Mouse (Mus musculus) left cerebral cortex, postnatal 14 days (tissue): Measurements from ENCODE around the gene Shank1. TPM values are rescaled to one million over a fixed set of nuclear protein-coding genes. Genes with fewer than 3 reads are reported as not detected.
A peak's percentile ranks its signal among the peaks of the same experiment; 100 is the strongest.

Experiments
- DNase-seq, 2 experiments: peaks; one replicate each; pipeline ENCODE4 v3.0.0; 2021 to 2022; ENCODE audit warnings: low spot score in 2 of 2, mixed read lengths in 1 of 2
- intact Hi-C: fragments of 180-260 bp; cut with DNase I; formaldehyde crosslinking; loops from one replicate; pipeline ENCODE4 v1.15.1; 2025
- total RNA-seq, 2 experiments: library from RNA; stranded (reverse); gene quantifications; 2 replicates each; pipeline ENCODE4 v1.2.3; 2021

The Shank1 gene
- total RNA-seq, 2 experiments from 2014 or later, result 512 to 537 TPM

DNA sequence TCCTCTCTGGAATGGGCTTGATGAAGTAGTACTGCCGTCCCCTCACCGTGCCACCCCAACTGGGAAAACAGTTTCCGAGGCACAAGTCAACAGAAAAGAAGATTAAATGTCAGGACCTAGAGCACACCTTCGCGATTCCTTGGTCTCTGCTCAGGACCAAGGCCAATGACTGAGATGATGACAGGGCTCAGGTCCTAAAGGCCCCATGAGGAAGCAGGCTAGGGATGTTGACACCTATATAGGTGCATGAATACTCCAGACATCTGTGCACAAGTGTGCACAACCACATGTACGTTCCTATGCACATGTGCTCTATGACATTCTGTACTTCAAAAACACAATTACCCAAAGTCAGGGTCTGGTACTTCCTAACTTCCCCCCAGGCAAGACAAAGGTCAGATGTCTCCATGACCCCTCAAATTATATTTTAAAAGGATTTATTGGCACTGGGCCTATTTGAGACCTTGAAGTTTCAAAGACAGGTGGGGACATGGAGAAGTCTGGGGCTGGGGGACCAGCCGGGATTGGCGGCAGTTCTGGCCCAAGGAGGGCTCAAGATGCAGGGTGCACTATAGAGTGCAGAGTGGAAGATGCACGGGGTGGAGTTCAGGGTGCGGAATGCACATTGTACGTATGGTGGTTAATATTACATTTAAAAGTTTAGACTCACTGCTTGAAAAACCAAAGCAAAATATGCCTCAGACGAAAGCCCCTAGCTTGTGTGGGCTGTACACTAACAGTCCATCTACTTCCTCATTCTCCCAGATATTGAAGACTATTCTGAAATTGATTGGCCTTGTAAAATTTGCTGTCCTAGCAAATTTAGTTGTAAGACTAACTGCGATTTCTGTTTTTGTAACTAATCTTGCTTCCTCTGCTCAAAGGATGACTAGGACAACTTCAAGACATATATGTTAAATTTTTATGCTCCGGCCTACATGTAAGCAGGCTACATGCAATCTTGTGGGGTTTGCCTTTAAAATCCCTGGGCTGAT, 6.4 kb upstream of the Shank1 start:
- intact Hi-C loops, result no loop called here
- DNase-seq, result no peak

DNA sequence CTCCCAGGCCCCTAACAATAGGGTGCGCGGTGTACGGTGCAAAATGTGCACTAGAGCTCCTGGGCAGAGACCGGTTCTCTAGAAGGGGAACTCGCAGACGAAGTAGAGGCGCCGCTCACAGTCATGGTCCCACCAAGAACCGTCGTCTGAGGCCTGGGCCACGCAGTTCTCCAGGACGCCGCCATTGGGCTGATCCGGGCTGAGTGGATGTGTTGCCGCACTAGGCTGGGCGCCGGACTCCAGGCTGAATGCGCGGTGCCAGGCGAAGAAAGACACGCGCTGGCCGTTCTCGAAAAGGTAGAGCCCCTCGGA, 5.6 kb upstream of the Shank1 start:
- intact Hi-C loops, result no loop called here
- no peak for DNase-seq

DNA sequence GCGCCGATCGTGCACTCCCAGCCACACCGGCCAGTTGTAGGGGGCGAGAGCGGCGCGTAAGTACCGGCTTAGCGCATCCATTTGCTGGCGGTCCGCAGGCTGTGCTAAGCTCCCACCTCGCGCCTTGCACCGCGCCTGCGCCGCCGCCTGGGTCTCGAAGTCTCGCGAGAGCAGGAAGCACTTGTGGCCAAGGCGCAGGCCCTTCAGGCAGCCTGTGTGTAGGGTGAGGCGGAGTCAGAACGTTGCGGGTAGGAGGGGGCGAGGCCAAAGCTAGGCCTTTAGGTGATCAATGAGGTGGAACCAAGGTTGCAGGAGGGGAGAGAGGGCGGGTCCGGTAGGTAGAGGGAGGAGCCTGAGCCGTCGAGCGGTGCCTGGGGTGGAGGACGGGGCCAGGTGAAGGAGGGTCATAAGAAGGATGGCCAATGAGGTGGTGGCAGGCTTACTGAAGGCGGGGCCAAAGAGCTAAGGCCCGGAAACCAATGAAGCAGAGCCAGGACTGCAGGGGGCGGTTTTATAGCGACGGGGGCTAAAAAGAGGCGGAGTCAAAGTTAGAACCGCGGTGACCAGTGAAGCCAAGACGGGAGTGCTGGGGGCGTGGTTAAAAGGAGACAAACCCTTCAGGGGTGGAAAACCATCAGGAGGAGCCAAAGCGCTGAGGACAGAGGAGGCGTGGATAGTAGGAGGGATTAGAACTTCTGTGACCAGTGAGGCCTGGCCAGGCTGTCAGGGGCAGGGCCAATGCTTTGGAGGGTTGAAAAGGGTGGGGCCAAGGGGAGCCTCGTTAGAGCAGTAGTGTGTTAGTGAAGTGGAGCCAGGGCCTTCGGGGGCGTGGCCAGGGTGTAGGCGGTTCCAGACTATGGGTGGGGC, 5.0 kb upstream of the Shank1 start:
- intact Hi-C loops, result no loop called here
- peak; percentile 97 for DNase-seq

DNA sequence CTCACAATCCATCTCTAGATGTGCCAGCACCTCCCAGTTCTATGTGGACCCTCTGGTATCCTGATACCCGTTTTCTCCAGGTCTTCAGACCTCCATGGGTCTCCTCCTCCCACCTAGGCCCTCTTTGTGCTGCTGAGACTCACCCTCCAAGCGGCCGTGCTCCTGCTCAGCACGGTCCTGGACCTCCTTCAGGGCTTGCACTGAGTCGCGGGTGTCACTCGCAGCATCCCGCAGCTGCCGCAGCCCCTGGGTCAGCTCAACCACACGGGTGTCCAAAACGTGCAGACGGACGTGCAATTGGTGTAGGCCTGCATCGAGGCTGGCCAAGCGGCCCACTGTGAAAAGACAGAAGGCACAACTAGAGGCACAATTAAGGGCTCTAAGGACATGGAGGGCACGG, 4.4 kb upstream of the Shank1 start:
- DNase-seq, result no peak
- intact Hi-C loops, result no loop called here

DNA sequence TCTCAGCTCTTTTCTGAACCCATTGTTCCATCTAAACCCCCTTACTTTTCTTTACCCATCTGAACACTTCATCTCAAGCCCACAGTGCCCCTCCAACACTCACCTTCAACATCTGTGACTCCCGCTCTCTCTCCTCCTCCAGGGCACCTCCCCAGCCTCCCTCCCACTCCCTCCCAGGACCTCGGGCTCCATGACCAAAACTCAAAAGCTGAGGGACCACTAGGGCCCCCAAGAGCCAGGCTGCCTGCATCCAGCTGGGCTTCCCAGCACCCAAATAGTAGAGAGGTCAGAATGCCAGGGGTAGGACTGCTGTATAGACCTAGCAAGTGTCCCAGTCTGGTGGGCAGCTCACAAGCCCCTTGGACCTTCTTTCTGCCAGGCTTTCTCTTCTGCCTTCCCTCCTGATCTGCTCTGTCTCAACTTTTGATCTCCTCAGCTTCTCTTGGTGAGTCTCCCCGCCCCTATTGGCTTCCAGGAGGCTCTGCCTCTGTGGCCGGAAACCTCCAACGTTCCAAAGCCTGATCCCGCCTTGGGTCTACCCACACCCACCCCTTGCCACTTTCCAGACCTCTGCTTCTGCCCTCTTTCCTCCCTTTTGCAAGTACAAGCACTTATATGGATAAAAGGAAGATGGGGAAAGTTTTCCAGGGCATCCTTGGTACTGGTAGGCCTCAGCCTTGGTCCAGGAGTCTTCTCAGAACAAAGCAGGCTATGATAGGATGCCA, 3.4 kb upstream of the Shank1 start, which contains the start of gene Clec11a:
Gene Clec11a, minus strand, starts transcription at position 387 of the 725 bp plus-strand sequence.
- no peak for DNase-seq
- intact Hi-C loops, result no loop called here

DNA sequence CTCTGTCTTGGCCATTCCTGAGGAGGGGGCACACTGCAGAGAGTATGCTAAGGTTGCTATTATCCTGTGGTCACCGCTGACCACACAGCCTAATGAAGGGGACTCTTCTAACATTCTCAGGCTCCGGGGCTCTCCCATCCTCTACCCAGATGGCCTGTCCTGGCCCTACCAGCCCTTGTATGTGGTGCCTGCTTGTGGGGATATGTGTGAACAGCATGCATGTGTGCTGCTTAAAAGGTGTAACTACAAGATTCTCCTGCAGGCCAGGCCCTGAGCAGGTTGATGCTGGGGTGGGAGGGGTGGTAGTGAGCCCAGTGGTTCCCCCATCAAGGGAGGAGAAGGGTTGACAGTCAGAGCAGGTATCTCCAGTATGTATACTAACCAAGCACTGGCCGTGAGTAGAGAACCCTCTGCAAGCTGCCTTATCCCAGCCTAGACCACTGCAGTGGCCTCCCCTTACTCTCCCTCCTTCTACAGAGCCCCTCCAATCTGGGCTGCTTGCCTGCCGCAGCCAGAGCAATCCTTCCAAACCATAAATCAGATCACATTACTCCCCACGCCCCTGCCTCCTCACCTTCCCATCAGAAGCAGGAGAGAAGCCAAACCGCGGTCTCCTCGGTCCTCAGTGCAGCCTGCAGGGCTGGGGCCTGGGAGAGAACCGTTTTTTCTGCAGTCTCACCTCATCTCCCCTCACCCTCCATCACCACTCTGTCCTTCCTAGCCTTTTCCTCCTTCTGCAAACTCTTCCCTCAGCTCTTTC, 2.6 kb upstream of the Shank1 start:
- no peak for DNase-seq
- intact Hi-C loops, result no loop called here

DNA sequence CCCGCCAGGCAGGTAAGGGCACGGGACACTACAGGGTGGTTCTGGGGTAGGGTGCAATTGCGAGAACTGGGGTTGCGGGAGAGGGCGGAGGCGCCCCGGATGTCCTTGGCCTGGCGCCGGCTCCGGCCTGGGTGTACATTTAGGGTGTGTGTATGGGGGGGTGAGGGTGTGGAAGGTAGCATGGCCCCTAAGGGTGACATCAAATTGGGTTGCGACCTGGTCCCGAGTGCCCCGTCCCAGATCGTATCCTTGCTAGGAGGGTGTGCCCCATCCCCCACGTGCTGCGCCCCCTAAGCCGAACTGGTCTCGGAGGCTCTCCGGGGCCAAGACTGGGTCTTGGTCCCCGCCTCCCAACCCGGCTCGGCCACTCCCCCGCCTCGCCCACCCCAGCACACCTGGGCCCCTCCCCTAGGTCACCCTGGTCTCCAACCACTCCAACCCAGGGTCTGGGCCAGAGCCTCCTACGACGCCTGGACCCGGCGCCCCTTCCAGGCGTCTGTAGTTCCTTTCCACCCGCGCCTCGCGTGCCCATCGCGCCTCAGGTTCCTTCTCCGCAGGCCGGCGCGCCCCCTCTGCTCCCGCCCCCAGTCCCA, 328 bp downstream of the Shank1 start:
- no peak for DNase-seq
- intact Hi-C loops, result no loop called here

DNA sequence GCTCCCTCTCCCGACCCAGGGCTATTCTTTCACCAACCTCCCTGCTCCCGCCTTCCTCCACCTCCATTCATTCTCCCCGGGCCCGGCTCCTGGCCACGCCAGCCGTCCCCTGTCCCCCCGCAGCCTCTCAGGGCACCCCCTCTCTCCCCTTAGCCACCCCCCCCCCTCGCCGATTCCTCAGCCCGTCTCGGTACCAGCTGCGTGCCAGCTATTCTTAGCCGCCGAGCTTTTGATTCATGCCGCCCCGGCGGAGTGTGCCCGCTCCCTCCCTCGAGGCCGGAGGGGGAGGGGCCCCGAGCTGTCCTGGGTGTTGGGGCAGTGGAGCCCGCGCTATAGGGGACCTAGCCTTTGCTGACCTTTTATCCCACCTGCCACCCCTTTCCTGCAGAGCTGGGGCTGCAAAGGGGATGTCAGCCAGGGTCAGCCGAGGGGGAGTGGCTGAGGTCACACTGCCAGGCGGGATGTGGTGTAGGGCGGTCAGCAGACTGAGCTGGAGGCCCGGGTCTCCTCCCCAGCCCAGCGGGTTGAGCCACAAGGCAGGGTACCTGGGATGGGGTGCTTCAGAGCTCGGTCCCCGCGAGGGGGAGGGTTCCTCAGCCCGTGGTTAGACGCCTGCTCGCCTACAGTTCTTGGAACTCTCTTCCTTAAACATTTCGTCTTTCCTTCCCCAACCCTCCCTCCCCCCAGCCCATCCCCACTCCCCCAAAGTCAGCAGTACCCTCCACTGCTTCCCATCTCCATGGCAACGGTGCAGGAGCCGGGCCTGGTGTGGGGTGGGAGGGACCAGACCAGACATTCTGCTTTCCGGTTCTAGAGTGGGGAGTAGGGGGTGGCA, 1.0 kb downstream of the Shank1 start:
- peak; percentile 73 to 81 for DNase-seq
- intact Hi-C loops, result no loop called here

DNA sequence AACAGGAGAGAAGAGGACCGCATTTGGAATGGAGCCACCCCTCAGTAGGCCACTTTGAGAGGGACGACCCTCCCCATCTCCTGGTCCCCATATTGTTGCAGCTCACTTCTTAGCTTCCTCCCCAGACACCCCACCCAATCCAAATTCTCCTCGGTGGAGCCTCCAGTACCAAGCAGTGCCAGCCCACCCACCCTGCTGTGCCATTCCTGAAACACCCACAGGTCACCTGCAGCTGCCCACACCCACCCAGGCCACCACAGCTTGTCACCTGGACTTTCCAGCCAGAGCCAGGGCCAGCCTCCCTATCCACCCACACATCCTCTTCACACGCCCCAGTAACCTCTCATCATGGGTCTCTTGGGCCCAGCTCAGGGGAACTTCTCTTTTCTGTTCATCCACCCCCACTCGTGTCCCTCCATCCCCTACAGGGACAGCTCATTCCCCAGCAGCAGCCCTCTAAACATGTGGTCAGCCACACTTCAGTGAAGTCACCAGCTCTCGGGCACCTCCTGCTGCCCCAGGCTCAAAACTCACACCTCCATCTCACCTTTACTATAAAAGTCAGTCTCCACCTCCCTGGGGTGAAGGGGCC, 1.8 kb downstream of the Shank1 start:
- no peak for DNase-seq
- intact Hi-C loops, result no loop called here

DNA sequence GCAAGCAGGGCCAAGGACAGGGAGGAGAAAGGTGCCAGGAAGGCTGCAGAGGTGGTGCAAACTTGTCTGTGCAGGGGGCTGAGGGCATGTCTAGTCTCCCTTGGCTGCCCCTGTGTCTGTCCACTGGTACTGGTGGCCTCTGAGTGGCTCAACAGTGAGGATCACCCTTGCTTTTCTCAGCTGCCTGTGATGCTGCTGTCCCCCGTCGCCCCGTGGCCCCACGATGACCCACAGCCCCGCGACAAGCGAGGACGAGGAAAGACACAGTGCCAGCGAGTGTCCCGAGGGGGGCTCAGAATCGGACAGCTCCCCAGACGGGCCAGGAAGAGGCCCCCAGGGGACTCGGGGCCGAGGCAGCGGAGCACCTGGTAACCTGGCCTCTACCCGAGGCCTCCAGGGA, 2.4 kb downstream of the Shank1 start:
- intact Hi-C loops, result no loop called here
- DNase-seq, result no peak

DNA sequence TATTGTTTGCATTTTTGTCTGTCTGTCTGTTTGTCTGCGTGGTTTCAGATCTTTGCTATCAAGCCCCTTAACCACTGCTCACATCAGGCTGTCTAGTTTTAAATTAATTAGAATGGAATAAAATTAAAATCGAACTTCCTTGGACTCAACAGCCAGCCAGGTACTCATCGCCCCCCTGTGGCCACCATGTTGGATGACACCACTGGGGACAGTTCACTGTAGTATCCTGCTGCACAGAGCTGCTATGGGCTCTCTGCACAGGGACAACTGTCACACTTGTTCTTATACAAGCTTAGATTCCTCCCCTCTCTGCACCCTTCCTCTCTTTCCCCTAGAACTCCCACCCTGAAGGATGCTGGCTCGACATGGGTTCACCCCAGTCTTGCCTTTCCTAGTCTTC, 7.9 kb downstream of the Shank1 start:
- DNase-seq, result no peak
- intact Hi-C loops, result loop anchor here (5.0 kb wide), 1 partner anchor 56 kb away; the partner anchor contains the start of gene Gm15517

DNA sequence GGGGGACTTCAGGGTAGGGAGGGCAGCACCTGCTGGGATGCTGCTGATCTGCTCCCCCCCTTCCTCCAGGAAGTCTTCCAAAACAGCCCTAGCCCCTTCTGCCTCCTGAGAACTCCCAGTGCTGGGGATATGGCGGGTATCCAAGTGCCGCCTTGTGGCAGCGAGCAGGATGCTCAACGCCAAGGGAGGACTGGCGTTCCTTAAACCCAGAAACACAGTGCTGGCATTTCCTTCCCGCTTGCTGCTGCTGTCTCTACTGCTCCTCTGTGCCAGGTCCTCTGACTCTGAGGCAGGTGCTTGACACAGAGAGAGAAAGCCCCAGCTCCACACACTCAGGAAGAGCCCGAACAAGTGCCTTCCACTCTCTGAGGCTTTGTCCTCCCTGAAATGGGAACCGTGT, 10.8 kb downstream of the Shank1 start:
- intact Hi-C loops, result no loop called here
- DNase-seq, result peak; percentile 67 to 74

DNA sequence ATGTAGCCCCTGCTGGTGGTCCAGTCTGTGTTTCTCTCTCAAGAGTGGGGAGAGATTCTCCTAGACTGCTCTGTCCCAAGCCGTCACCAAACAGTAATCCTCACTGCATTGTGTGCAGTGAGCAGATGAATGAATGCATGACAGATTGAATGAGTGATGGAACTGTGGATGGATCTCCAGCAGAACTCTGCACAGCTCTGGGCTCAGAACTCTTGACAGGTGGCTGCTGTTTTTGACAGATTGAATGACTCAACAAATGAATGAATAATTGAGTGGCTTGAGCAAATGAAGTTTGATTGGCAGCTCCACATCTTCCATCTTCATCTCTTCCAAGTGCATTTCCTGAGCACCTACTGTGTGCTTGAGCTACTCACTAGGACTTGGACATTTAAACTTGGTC, 12.2 kb downstream of the Shank1 start:
- intact Hi-C loops, result no loop called here
- DNase-seq, result no peak

DNA sequence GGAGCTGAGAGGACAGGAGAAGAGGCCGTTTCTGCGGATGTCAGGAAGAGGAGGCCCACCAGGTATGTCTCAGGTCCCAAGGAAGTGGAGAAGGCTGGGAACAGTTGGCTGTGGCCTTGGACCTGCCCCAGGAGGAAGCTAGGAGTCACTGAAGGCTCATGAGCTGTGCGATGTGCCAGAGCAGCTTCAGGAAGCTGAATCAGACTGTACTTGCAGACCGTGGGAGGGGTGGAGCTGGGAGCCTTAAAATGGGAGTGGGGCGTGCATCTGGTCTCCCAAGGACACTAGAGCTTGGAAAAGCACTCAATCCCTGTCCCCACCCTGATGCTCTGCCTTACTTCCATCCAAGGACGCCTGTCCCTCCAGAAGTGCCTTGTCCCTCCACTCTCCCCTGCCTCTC, 16.6 kb downstream of the Shank1 start:
- no peak for DNase-seq
- intact Hi-C loops, result no loop called here

DNA sequence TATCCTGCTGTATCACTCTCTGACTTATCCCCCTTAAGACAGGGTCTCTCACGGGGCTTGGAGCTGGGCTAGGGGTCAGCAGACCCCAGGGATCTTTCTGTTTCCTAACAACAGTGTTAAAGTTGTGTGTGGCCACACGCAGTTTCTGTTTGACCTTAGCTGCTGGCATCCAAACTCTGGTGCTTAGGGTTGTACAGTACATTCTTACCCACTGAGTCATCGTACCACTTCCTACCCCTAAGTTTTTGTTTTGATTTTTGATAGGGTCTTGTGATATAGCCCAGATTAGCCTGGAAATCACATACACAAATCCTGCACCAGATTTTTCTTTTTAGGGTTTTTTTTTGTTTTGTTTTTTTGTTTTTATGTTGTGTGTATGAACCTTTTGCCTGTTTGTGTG, 22.3 kb downstream of the Shank1 start:
- no peak for DNase-seq
- intact Hi-C loops, result no loop called here

DNA sequence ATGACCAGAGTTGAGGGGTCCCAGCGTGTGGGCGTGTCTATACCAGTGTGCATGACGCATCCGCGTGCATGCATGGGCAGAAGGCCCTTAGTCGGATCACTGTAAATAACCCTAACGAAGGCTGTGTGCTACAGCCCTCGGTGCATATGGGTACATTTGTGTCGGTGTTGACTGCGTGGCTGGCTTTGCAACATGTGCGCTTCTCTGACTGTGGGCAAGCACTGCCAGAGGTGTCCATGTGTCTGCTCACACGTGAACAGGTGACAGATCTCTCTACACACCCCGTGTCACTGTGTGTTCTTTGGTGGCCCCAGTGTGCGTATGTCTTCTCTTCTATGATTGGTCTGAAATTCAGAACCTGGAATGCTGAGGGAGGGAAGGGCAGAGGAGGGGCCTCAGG, 24.1 kb downstream of the Shank1 start:
- DNase-seq, result peak in 1 of 2 experiments; percentile 68
- intact Hi-C loops, result no loop called here

DNA sequence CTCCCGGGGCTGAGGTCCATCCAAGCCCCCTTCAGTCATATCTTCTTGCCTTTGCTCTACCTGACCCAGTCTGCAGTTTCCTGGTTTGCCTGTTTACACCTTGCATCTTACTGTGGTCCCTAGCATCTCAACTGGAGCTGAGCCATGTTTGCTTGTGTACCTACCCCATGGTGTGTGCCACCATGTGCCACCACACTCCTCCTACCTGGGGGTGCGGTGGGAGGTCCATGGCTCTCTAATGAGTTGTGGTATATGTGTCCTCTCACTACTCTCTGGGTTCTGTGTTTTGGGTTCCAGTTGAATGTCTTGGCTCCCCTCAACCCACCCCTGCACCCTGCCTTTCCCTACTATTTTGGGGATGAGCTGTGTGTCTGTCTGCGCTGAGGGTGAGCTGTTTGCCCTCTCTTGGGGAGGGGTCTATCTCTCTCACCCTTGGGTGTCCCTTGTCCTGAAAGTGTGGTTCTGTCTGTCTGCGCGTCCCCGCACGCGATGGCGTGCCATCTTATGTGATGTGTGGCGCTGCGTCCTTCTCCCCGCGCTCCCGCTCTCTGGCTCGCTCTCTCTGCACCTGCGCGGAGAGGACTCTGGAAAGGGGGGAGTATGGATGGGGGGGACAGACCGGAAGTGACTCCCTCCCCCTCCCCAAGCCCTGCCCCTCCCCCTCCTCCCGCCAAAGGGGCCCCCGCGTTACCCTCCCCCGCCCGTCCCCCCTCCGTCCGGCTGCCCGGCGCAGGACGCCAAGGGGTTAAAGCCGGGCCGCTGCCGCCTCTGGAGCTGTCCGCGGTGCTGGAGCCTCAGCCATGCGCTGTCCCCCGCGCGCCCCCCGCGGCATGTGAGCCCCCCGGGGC, 25.2 kb downstream of the Shank1 start:
- intact Hi-C loops, result no loop called here
- no peak for DNase-seq
